Mouse (Mus musculus): ENCODE results near the gene Jag2. TPM values are rescaled to one million over a fixed set of nuclear protein-coding genes. Genes with fewer than 3 reads are reported as not detected.

The Jag2 gene
- polyA plus RNA-seq, 1 experiment from 2014 or later = 3.2 TPM

DNA sequence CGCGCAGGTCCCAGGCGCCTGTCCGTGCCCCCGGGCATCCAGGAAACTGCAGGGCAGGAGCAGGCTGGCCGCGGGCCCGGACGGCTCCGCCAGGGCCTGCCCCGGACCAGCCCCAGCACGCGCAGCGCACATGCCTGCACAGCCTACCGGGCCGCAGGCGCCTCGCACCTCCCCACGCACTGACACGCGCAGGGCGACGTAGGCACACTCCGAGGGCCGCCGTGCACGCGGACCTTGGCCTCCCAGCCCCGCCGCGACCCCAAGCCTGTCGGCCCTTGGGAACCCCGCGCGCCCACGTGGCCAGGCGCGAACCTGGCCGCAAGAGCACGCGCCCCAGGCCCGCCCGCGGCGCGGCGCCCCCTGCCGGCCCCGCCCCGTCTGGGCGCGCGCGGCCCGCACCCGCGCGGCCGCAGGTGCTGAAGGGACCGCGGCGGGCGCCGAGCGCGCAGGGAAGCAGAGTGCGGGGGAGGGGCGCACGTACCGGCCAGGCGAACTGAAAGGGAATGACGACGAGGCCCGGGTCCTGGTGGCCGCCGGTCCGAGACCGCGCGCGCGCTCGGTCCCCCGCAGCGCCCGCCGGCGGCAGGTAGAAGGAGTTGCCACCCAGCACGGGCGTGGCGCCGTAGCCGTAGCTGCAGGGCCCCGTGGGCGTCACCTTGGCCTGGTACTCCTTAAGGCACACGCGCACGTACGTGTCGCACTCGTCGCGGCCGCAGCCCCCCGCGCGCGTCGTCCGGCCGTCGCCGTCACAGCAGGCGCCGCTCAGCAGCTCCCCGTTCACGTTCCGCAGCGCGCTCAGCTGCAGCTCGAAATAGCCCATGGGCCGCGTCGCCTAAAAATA, 955 bp downstream of the Jag2 start:
- H3K9me3 ChIP-seq (ENCODE audit: control insufficient read depth, low read length) = no peaks in the 10 kb centered on the region
- peak overlapping the region; percentile 65 for H3K27ac ChIP-seq (replicated peaks)
- H3K27me3 ChIP-seq (ENCODE audit: control insufficient read depth, insufficient read depth, low read length) = no peaks in the 10 kb centered on the region; the same call in 1 of the 2 replicates
- WGBS = 1% methylated on average over 104 of the region's 124 CpGs
- H3K36me3 ChIP-seq (ENCODE audit: control insufficient read depth, insufficient read depth, low read length) = no peaks in the 10 kb centered on the region
- peaks cover 4% of the 10 kb centered on the region; the same call in 1 of the 2 replicates for H3K4me1 ChIP-seq (replicated peaks; ENCODE audit: control insufficient read depth, insufficient read depth)
- H3K4me2 ChIP-seq (replicated peaks; ENCODE audit: low read depth) = peak overlapping the region; percentile 82
- ATAC-seq (ENCODE audit: low FRiP score, low TSS enrichment) (peak; percentile 70), DNase-seq (ENCODE audit: low spot score) (peak; percentile 65)
- peak overlapping the region; percentile 48 for H3K4me3 ChIP-seq (ENCODE audit: low read depth, low read length)
- H3K9ac ChIP-seq (ENCODE audit: low read length) = peak overlapping the region; percentile 68
- TF ChIP-seq EP300 (optimal IDR thresholded peaks at IDR 0.05) = no peak
- 0 out of 2 replicates have a peak, but pooled peaks have one; percentile 7 for TF ChIP-seq CTCF (IDR thresholded peaks at IDR 0.05; ENCODE audit: low read depth)

DNA sequence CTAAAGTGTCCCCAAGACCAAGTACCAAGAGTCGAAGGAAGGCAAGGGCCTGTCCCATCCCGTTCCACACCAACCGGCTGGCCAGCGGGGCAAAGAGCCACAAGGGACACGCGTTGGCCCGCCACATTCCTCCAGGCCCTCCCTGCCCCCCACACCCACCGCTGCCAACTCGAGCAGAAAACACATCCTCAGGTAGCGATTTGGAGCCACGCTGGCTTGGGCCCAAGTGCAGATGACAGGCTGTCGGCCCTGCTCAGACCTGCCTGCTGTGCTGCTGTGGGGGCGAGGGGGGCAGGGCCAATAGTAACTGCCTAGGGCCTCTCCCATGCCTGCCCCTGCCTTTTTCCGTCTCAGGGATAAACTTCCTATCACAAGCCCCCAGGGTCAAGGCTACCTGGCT, 2.3 kb downstream of the Jag2 start:
- Histone ChIP-seq H3K4me1 (replicated peaks; ENCODE audit: control insufficient read depth, insufficient read depth) (peaks cover 4% of the 10 kb centered on the region; the same call in 1 of the 2 replicates), H3K27me3 (ENCODE audit: control insufficient read depth, insufficient read depth, low read length) (no peaks in the 10 kb centered on the region; the same call in 1 of the 2 replicates), H3K27ac (replicated peaks) (no peak overlapping the region), H3K9ac (ENCODE audit: low read length) (no peak overlapping the region), H3K9me3 (ENCODE audit: control insufficient read depth, low read length) (no peaks in the 10 kb centered on the region), H3K36me3 (ENCODE audit: control insufficient read depth, insufficient read depth, low read length) (no peaks in the 10 kb centered on the region), H3K4me2 (replicated peaks; ENCODE audit: low read depth) (peak overlapping the region; percentile 82), H3K4me3 (ENCODE audit: low read depth, low read length) (peak overlapping the region; percentile 48; the same call in 1 of the 2 replicates)
- WGBS = 76% methylated on average over 14 of the region's 14 CpGs
- DNase-seq (ENCODE audit: low spot score) (no peak), ATAC-seq (ENCODE audit: low FRiP score, low TSS enrichment) (no peak)
- TF ChIP-seq EP300 (optimal IDR thresholded peaks at IDR 0.05) = no peak
- no peak for TF ChIP-seq CTCF (IDR thresholded peaks at IDR 0.05; ENCODE audit: low read depth)

DNA sequence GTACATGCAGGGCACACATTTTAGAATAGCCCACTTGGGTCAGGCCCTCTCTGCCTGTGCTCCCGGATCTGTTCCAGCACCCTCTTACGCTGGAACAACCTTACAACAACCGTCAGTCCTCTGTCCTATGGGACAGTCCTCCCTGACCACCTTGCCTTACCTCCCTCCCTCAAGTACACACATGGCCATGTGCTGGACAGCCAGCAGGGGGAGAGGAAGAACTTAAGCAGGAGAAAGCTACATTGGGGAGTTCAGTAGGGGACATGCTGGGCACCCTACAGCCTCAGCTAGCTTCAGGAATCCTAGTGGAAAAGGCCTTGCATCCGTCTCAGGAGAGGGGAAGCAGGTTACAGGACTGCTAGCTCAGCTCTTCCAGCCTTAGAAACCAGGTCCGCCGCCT, 3.6 kb downstream of the Jag2 start:
- Histone ChIP-seq H3K27ac (replicated peaks) (no peak overlapping the region), H3K4me2 (replicated peaks; ENCODE audit: low read depth) (no peak overlapping the region), H3K27me3 (ENCODE audit: control insufficient read depth, insufficient read depth, low read length) (no peaks in the 10 kb centered on the region; the same call in 1 of the 2 replicates), H3K9ac (ENCODE audit: low read length) (no peak overlapping the region), H3K36me3 (ENCODE audit: control insufficient read depth, insufficient read depth, low read length) (no peaks in the 10 kb centered on the region), H3K9me3 (ENCODE audit: control insufficient read depth, low read length) (no peaks in the 10 kb centered on the region), H3K4me1 (replicated peaks; ENCODE audit: control insufficient read depth, insufficient read depth) (peaks cover 4% of the 10 kb centered on the region; the same call in 1 of the 2 replicates), H3K4me3 (ENCODE audit: low read depth, low read length) (no peak overlapping the region)
- no peak for TF ChIP-seq EP300 (optimal IDR thresholded peaks at IDR 0.05)
- peak; percentile 58 for TF ChIP-seq CTCF (IDR thresholded peaks at IDR 0.05; ENCODE audit: low read depth)
- ATAC-seq (ENCODE audit: low FRiP score, low TSS enrichment) = no peak
- DNase-seq (ENCODE audit: low spot score) = no peak
- 75% methylated on average over 6 of the region's 6 CpGs for WGBS

- Histone ChIP-seq H3K27ac (replicated peaks) (no peak overlapping the region), H3K27me3 (ENCODE audit: control insufficient read depth, insufficient read depth, low read length) (no peaks in the 10 kb centered on the region; the same call in 1 of the 2 replicates), H3K4me3 (ENCODE audit: low read depth, low read length) (no peak overlapping the region), H3K4me1 (replicated peaks; ENCODE audit: control insufficient read depth, insufficient read depth) (no peaks in the 10 kb centered on the region), H3K4me2 (replicated peaks; ENCODE audit: low read depth) (no peak overlapping the region), H3K9ac (ENCODE audit: low read length) (no peak overlapping the region), H3K36me3 (ENCODE audit: control insufficient read depth, insufficient read depth, low read length) (no peaks in the 10 kb centered on the region), H3K9me3 (ENCODE audit: control insufficient read depth, low read length) (no peaks in the 10 kb centered on the region)
- no peak for TF ChIP-seq CTCF (IDR thresholded peaks at IDR 0.05; ENCODE audit: low read depth)
- no peak for TF ChIP-seq EP300 (optimal IDR thresholded peaks at IDR 0.05)
- DNase-seq (ENCODE audit: low spot score) (no peak), ATAC-seq (ENCODE audit: low FRiP score, low TSS enrichment) (no peak)
- 34% methylated on average over 3 of the region's 3 CpGs for WGBS
Observed at GRCm38 (mm10) chr12:112922541-112922940, 7.0 kb downstream of the Jag2 start.

- H3K9ac ChIP-seq (ENCODE audit: low read length) = no peak overlapping the region
- no peaks in the 10 kb centered on the region for H3K36me3 ChIP-seq (ENCODE audit: control insufficient read depth, insufficient read depth, low read length)
- H3K4me3 ChIP-seq (ENCODE audit: low read depth, low read length) = no peak overlapping the region
- H3K9me3 ChIP-seq (ENCODE audit: control insufficient read depth, low read length) = no peaks in the 10 kb centered on the region
- 89% methylated on average over 12 of the region's 12 CpGs for WGBS
- H3K27ac ChIP-seq (replicated peaks) = no peak overlapping the region
- TF ChIP-seq EP300 (optimal IDR thresholded peaks at IDR 0.05) = no peak
- TF ChIP-seq CTCF (IDR thresholded peaks at IDR 0.05; ENCODE audit: low read depth) = no peak
- no peak overlapping the region for H3K4me2 ChIP-seq (replicated peaks; ENCODE audit: low read depth)
- no peaks in the 10 kb centered on the region for H3K27me3 ChIP-seq (ENCODE audit: control insufficient read depth, insufficient read depth, low read length)
- DNase-seq (ENCODE audit: low spot score) = no peak
- no peak for ATAC-seq (ENCODE audit: low FRiP score, low TSS enrichment)
- H3K4me1 ChIP-seq (replicated peaks; ENCODE audit: control insufficient read depth, insufficient read depth) = no peaks in the 10 kb centered on the region
Observed at GRCm38 (mm10) chr12:112921518-112921917, 8.1 kb downstream of the Jag2 start.

GRCm38 (mm10) chr12:112917906-112918305, 11.7 kb downstream of the Jag2 start:
- Histone ChIP-seq H3K4me3 (ENCODE audit: low read depth, low read length) (no peak overlapping the region), H3K4me1 (replicated peaks; ENCODE audit: control insufficient read depth, insufficient read depth) (no peaks in the 10 kb centered on the region), H3K9ac (ENCODE audit: low read length) (no peak overlapping the region), H3K27ac (replicated peaks) (no peak overlapping the region), H3K27me3 (ENCODE audit: control insufficient read depth, insufficient read depth, low read length) (no peaks in the 10 kb centered on the region), H3K36me3 (ENCODE audit: control insufficient read depth, insufficient read depth, low read length) (no peaks in the 10 kb centered on the region), H3K9me3 (ENCODE audit: control insufficient read depth, low read length) (no peaks in the 10 kb centered on the region), H3K4me2 (replicated peaks; ENCODE audit: low read depth) (no peak overlapping the region)
- DNase-seq (ENCODE audit: low spot score) (no peak), ATAC-seq (ENCODE audit: low FRiP score, low TSS enrichment) (no peak)
- 54% methylated on average over 8 of the region's 8 CpGs for WGBS
- TF ChIP-seq EP300 (optimal IDR thresholded peaks at IDR 0.05) (no peak), CTCF (IDR thresholded peaks at IDR 0.05; ENCODE audit: low read depth) (no peak)
